Mouse (Mus musculus) T-cell, adult 2 months (primary cell): ENCODE measurements around the gene Hipk2.
A peak's percentile ranks its signal among the peaks of the same experiment; 100 is the strongest.

ENCODE experiments used
- DNase-seq: peaks from one replicate; pipeline ENCODE4 v3.0.0; 2022; ENCODE audit warnings: low spot score

Gene Hipk2

GRCm38 (mm10) chr6:38753729-38754128 lies 122.2 kb downstream of the Hipk2 start:
- no peak for DNase-seq

DNA sequence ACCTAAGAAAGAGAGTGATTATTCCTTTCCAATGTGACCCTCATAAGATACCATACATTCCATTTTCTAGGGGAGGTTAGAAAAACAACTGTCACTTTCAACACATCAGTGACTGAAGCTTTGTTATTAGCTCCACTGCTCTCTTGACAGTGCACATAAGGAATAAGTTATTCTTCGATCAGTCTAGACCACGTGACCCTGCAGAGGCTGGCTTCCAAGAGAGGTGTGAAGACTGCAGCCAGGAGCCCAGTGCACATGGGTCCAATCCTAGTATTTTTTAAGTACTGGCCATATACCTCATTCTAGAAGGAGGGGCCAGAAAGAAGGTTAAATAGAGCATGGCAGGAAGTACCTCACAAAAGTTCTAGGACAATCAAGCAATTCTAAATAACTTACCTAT lies 122.9 kb downstream of the Hipk2 start:
- DNase-seq: no peak

DNA sequence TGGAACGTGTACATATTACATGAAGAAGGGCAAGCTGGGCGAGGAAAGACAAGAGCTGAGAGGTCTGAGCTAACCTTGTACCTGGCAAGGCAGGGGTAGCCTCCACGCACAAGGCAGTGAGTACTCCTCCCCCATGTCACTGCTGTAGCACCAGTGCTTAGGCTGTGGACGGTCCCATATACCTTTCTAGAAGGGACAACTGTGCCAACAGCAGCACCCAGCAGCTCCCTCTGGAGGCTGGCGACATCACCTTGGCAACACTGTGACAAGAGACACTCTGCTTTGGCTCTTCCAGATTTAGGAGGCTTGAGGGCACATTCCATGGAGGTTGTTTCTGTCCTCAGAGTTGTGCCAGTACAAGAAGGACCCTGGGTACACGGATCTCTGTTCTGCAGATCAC lies 123.5 kb downstream of the Hipk2 start:
- no peak for DNase-seq

GRCm38 (mm10) chr6:38748037-38748436 lies 127.9 kb downstream of the Hipk2 start:
- no peak for DNase-seq

- DNase-seq: no peak
These were observed 132.6 kb downstream of the Hipk2 start for GRCm38 (mm10) chr6:38743351-38743750.

- DNase-seq: no peak
These were observed 133.5 kb downstream of the Hipk2 start for GRCm38 (mm10) chr6:38742441-38742840.

- no peak for DNase-seq
These were observed 134.9 kb downstream of the Hipk2 start for GRCm38 (mm10) chr6:38741024-38741423.

GRCm38 (mm10) chr6:38739266-38739665 lies 136.7 kb downstream of the Hipk2 start:
- no peak for DNase-seq

DNA sequence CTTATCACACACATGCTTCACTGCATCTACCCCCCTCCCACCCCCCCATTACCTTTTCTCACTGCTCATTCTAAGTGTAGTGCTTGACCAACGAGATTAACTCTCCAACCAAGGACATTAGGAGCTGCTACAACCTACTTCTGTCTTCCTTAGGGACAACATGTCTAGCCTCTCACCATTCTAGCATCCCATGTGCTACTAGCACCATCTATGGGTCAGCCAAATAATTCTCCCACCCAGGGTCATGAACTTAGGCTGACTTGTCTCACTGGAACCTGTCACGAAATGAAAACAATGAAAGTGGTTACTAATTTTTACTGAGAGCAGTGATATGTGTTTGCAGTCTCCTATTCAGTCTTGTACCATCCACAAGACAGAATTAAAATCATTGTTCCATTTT lies 138.2 kb downstream of the Hipk2 start:
- no peak for DNase-seq

GRCm38 (mm10) chr6:38736240-38736639 lies 139.7 kb downstream of the Hipk2 start:
- peak; percentile 65 for DNase-seq

- DNase-seq: no peak
These were observed 143.3 kb downstream of the Hipk2 start for GRCm38 (mm10) chr6:38732681-38733080.

- DNase-seq: no peak
These were observed 145.5 kb downstream of the Hipk2 start for GRCm38 (mm10) chr6:38730169-38731146.

DNA sequence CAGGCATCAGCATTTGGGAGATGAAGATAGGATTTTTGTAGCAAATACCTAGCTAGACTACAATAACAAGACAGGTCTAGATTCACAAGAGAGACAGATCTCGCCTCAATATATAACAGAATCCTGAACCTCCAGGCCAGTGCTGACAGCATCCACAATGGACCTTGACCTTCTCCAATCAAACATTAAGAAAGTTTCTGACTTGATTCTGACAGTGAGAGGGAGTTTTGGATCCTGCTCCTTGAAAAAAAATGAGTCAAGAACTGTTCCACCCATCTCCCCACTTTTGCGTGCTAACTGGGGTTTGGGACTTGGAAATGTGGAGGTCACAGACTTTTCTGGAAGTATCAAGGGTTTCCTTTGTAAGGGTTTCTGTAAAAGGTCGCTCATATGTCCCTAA lies 150.4 kb downstream of the Hipk2 start:
- DNase-seq: no peak

DNA sequence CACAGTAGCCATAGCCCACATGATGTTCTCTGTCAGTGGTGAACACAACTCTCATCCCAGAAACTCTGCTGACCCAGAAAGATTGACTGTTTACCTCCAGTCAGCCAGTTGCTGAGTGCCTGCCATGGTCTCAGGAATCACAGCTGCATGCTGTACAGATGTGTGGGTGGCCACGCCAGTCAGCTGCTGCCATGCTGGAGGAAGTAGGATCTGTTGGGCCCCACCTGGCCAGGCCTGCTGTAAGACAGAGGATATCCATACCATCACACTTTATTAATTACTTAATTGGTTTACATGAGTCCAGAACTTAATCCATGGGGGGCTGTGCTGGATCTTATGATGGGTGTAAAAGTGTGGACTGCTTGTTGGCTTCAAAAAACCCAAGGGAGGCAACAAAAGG lies 154.6 kb downstream of the Hipk2 start:
- no peak for DNase-seq

DNA sequence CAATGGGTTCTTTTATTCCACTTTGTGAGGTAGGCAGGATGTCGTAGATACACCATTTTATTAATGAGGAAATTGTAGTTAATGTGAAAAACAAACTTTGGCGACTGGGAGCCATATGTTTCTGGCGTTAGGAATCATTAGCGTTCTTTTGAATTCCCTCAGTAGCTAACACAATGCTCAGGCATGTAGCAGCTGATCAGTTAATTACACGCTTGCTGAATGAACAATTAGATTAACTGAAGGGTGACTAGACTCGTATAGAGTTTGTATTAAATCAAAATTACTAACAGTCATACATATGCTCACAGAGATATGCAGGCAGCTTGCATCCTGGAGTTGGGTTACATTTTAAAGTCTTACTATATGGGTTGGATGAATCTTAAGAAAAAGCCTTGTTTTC lies 156.7 kb downstream of the Hipk2 start:
- no peak for DNase-seq

DNA sequence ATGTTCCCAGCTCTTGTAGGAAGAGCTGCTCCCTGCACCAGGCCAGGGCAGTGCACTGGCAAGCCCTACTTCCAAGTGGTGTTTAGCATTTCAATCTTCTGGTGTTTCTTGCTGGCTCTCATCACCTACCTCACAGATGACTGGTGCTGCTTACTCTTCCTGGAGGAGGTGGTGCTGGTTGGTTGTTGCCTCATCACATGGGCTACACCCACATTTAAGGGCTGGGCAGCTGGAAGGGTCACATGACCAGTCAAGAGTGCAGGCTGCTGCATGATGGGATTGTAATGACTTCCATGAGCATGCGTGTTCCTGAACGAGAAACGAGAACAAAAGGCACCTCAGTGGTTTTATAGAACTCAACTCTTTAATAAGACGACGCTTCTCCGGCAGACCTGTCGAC lies 157.3 kb downstream of the Hipk2 start:
- DNase-seq: no peak

DNA sequence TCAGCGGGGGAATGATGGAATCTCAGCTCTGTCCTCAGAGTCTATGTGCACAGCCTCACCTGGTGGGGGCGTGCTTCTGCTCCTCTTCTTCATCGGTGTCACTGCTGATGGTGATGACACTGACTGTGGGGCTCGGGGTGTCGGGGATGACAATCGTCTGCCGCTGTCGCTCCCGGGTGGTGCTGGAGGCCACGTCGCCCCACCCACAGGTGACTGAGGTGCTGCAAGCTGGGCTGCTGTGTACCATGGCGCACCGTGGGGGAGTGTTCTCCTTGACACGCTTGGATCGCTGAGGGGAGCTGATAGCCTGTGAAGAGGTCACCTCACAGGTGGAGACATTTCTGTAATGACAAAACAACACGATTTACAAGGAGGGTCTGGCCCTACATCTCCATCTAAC lies 160.1 kb downstream of the Hipk2 start:
- DNase-seq: no peak

DNA sequence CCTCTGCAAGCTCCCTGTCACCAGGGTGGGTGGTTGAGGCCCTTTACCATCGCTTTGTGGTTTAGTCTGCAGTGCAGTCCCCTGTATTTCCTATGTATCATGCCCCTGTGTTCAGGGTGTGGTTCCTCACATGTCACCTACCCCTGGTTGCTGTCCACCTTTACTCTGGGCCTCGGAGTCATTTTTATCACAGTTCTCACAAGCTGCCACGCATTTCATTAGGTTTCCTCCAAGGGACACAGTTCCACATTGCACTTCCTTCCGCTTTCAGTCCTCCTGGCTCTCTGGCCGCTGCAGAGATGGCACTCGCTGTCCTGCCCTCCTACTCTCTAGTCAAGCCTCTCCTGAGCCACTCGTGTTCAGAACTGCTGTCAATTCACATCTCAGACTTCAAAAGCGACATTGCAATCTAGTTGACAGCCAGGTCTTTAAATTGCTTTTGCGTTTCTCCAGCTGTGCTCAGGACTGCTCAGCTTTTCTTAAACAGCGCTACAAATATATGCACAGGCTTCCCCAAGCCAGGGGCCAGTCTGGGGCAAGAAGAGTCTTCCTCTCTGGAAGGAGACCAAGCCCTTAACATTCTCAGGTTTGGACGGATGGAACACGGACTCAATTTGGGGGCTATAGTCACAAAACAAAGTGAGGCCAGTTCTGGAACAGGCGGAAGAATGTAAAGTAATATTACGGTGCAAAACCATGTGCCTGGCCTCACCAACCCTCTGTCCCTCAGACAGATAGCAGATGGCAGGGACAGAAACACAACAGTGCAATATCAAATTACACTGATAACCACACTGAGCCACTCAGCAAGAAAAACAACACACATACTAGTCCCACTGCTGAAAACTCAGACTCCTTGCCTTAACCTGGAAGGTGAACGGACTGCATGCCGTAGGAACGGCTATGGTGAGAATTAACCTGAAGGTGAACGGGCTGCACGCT lies 161.7 kb downstream of the Hipk2 start:
- DNase-seq: no peak

DNA sequence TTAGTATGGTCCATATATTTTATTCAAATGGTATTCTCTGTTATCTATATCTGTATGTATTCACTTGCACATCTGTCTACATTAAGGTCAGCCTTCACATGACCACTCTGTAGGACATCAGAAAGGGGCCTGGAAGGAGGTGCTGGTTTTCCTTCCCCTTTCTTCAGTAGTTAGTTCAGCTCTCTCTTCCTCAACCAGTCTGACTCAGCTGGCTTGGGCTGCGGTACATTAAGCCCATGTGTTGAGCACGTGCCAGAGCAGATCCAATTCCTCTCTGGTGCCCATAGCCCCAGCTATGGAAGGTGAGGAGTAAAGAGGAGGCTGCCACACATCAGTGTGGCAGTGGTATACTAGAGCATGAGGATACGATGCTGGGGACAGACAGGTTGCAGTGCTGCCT lies 165.5 kb downstream of the Hipk2 start:
- no peak for DNase-seq

DNA sequence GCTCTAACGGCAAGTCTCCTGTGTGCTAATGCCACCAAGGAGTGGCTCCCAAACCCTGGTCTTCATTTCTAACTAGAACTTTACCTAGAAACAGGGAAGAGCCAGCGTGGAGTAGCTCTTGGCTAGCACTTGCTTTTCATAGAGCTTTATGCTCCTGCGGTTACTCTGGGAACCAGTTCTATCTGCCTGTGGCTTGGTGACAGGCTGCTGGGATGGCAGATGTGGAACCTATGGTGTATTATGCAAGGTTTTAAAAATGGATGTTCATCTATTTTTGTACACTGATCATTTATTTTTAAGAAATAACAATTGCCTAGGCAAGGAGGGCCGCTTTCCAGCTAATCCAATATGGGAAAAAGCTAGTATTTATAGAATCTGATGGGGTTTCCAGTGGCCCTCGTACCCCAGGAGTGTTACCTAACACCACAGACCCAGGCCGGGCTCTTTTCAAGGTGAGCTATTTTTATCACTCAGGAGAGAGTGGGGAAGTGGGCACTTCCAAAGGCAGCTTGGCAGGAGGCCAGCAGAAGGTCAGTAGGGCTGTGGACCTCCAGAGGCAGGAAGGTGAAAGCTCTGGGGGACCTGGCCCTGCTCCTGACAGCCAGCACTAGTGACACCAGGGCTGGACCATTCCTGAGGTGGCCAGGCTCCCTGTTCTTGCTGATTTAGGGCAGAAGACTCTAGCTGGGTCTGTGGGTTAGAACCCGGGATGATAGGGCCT lies 171.5 kb downstream of the Hipk2 start:
- no peak for DNase-seq

DNA sequence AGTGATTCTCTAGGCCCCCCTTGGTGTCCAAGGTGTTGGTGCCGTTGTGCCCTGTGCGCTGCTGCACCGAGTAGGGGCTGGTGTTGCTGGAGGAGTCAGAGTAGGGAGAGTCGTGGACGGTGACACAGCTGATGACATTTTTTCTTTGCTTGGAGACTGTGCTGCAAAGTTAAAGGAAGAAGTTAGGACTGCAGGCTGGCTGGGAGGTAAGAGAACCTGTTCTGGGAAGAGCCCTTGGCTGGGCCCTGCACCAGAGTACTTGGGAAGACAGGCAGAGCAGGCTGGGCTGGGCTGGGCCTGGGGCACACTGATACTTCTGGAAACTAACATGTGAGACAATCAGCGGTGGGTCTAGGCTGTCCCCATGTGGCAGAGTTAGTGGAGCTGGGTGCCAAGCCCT lies 172.4 kb downstream of the Hipk2 start:
- no peak for DNase-seq

GRCm38 (mm10) chr6:38702810-38703399 lies 173.1 kb downstream of the Hipk2 start:
- DNase-seq: no peak
